In the genomic region with DNA sequence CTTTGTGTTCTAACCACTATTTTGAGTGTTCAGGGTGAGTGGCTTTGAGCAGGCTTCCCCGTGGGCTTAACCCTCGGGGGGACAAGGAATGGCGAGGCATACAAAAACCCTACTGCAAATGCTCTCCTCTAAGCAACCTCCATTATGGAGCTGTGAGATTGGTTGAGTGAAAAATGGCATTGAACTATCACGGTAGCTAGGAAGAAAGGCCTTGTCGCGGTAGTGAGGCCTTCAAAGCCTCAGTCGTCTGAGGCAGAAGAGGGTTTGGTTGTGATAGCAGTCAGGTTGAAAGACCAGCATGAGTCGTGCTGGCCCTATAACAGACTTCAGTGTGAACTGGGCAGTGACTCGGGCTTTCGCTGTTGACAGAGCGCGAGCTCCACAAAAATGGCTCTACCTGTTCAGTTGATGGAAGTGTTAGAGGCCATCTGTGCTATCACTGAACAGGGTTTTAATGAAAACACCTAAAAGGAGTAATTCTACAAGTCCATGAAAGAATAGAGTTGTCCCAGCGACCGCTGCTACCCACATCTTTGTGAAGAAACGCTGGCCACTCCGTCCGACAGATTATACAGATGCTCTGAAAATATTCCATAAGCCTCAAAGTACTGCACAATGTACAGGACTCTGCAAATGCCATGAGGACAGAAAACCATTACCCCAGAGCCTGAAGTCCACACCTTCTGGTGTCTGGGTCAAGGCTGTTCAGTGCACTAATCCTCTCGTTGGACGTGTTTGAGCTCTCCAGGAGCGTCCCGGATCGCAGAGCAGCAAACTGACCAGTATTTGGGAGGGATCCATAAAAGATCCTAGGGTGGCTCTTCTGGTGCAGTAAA, we compare ENCODE assay signal across 11 mouse cellular contexts. TPM values are rescaled to one million over a fixed set of nuclear protein-coding genes. Genes with fewer than 3 reads are reported as not detected.
A peak's percentile ranks its signal among the peaks of the same experiment; 100 is the strongest.
DNase-seq lines count a peak whose midpoint lies in the region; ATAC-seq and TF ChIP-seq lines count a peak whose summit lies in the region.
"Had no signal": no experiment of that assay in that cellular context is flagged by ENCODE, and none has a peak within 500 bp of the region (broad histone marks: within the 10 kb centered on the region; RNA-seq: fewer than 3 reads in every experiment).

No protein-coding gene starts in this region.

- peaks cover 100% of the 10 kb centered on the region for H3K27me3 ChIP-seq in embryonic facial prominence, embryonic 10.5 days (replicated peaks; ENCODE audit: low read depth, poor library complexity, severe bottlenecking)
- H3K27me3 ChIP-seq in hindbrain, embryonic 15.5 days: peaks cover 47% of the 10 kb centered on the region

- TF ChIP-seq POLR2A in olfactory bulb, adult 2 months (IDR thresholded peaks at IDR 0.05; ENCODE audit: insufficient read depth, low read depth, low read length): no peak

- H3K4me1 ChIP-seq in embryonic facial prominence, embryonic 10.5 days: peaks cover 19% of the 10 kb centered on the region
- peaks cover 15% of the 10 kb centered on the region for H3K4me1 ChIP-seq in hindbrain, embryonic 15.5 days (replicated peaks)
- H3K4me1 ChIP-seq in olfactory bulb, adult 2 months (ENCODE audit: control insufficient read depth, insufficient read depth, low read length): peaks cover 7% of the 10 kb centered on the region

- H3K36me3 ChIP-seq in embryonic facial prominence, embryonic 10.5 days (replicated peaks): no peaks in the 10 kb centered on the region
- no peaks in the 10 kb centered on the region for H3K36me3 ChIP-seq in hindbrain, embryonic 15.5 days

- H3K27ac ChIP-seq in embryonic facial prominence, embryonic 10.5 days (replicated peaks): no peak overlapping the region; the same call in 1 of the 2 replicates
- H3K27ac ChIP-seq in hindbrain, embryonic 15.5 days (replicated peaks): peak overlapping the region; percentile 83
- peak overlapping the region; percentile 40 for H3K27ac ChIP-seq in olfactory bulb, adult 2 months (ENCODE audit: insufficient read depth, low read depth, low read length)

- peak; percentile 52 for DNase-seq in retina, postnatal 1 day
- DNase-seq in retina, embryonic 14.5 days (ENCODE audit: low spot score): no peak
- DNase-seq in embryonic facial prominence, embryonic 10.5 days (ENCODE audit: low spot score): peak; percentile 40
- no peak for DNase-seq in gastrocnemius, postnatal 10 days
- no peak for DNase-seq in urinary bladder, postnatal 10 days (ENCODE audit: low spot score)
- no peak for DNase-seq in layer of hippocampus, adult 11-12 months (ENCODE audit: low spot score)
- DNase-seq: gastrocnemius, postnatal 25 days had no signal

- no peak for ATAC-seq in hindbrain, embryonic 15.5 days (ENCODE audit: low FRiP score, low read depth)

- WGBS in embryonic facial prominence, embryonic 10.5 days: 3% methylated on average over 22 of the region's 22 CpGs
- WGBS in hindbrain, embryonic 15.5 days: 7% methylated on average over 22 of the region's 22 CpGs
- WGBS in olfactory bulb, adult 2 months: 56% methylated on average over 22 of the region's 22 CpGs

- peak overlapping the region; percentile 59 for H3K4me2 ChIP-seq in hindbrain, embryonic 15.5 days

- no peaks in the 10 kb centered on the region for H3K9me3 ChIP-seq in embryonic facial prominence, embryonic 10.5 days
- H3K9me3 ChIP-seq in hindbrain, embryonic 15.5 days: no peaks in the 10 kb centered on the region

- peak overlapping the region; percentile 30 for H3K9ac ChIP-seq in hindbrain, embryonic 15.5 days
- H3K9ac ChIP-seq: lung, embryonic 14.5 days had no signal

- H3K4me3 ChIP-seq in embryonic facial prominence, embryonic 10.5 days: peak overlapping the region; percentile 52
- peak overlapping the region; percentile 32 for H3K4me3 ChIP-seq in hindbrain, embryonic 15.5 days
- H3K4me3 ChIP-seq in olfactory bulb, adult 2 months (ENCODE audit: insufficient read depth, low read depth, low read length): no peak overlapping the region

- TF ChIP-seq CTCF in olfactory bulb, adult 2 months (IDR thresholded peaks at IDR 0.05; ENCODE audit: insufficient read depth, low read depth, low read length): no peak

RNA-seq across cellular contexts. Expression of gene Zic4, which starts 7.6 kb away (rescaled TPM):
- 4.0 and 5.5 TPM in 2 replicates for polyA plus RNA-seq in embryonic facial prominence, embryonic 10.5 days (2016; fragmentation: Nextera tagmentation; extraction: Ambion mirVana)
- 52.6 and 61.6 TPM in 2 replicates for polyA plus RNA-seq in hindbrain, embryonic 15.5 days (2015; fragmentation: Nextera tagmentation; extraction: Ambion mirVana)
- polyA plus RNA-seq in olfactory bulb, adult 2 months (2012; ENCODE audit: insufficient read depth, insufficient read length, low replicate concordance, missing spikeins): not detected in 2 replicates
- under 1 TPM; 0.16 to 0.50 TPM for total RNA-seq in gastrocnemius, postnatal 10 days (2021)
- total RNA-seq: common myeloid progenitor, adult 5-6 weeks; gastrocnemius, postnatal 25 days had no signal
- polyA plus RNA-seq: lung, embryonic 14.5 days had no signal

RNA-seq across cellular contexts. Expression of gene Zic1, which starts 11.0 kb away (rescaled TPM):
- polyA plus RNA-seq in embryonic facial prominence, embryonic 10.5 days (2016; fragmentation: Nextera tagmentation; extraction: Ambion mirVana): 1.5 and 1.7 TPM in 2 replicates
- 13.5 and 14.8 TPM in 2 replicates for polyA plus RNA-seq in hindbrain, embryonic 15.5 days (2015; fragmentation: Nextera tagmentation; extraction: Ambion mirVana)
- not detected in 2 replicates for polyA plus RNA-seq in olfactory bulb, adult 2 months (2012; ENCODE audit: insufficient read depth, insufficient read length, low replicate concordance, missing spikeins)
- 1 to 10 TPM; 2.3 to 4.0 TPM for total RNA-seq in gastrocnemius, postnatal 10 days (2021)
- total RNA-seq: common myeloid progenitor, adult 5-6 weeks had no signal
- polyA plus RNA-seq: lung, embryonic 14.5 days had no signal

Comparison
In these comparisons a context has a peak if more than half of its experiments do, and no peak if none do; other contexts are left out.
1. DNase-seq: peak in retina, postnatal 1 day (single experiment) and embryonic facial prominence, embryonic 10.5 days (single experiment); none in retina, embryonic 14.5 days (single experiment), gastrocnemius, postnatal 10 days (single experiment), urinary bladder, postnatal 10 days (single experiment) and layer of hippocampus, adult 11-12 months (single experiment).